Mouse (Mus musculus): Measurements from ENCODE around the gene Gpr87.
"Not testable (repeated sequence)": the region's sequence is repeated elsewhere in the genome, so short reads cannot be mapped to it uniquely, and the experiment has no call there.

Gpr87 gene

GRCm38 (mm10) chr3:59185662-59186061, 9.2 kb downstream of the Gpr87 start:
- no peak for DNase-seq

GRCm38 (mm10) chr3:59182129-59182528, 12.8 kb downstream of the Gpr87 start:
- no peak for DNase-seq

- DNase-seq, result no peak
These were observed 13.8 kb downstream of the Gpr87 start for GRCm38 (mm10) chr3:59181134-59181533.

- DNase-seq, result no peak
These were observed 18.0 kb downstream of the Gpr87 start for GRCm38 (mm10) chr3:59176871-59177270.

- peak; percentile 47 for DNase-seq
These were observed 19.7 kb downstream of the Gpr87 start for GRCm38 (mm10) chr3:59175234-59175633.

- no peak for DNase-seq
These were observed 20.3 kb downstream of the Gpr87 start for GRCm38 (mm10) chr3:59174426-59175154.

- no peak for DNase-seq
These were observed 24.8 kb downstream of the Gpr87 start for GRCm38 (mm10) chr3:59169921-59170627.

- no peak for DNase-seq
These were observed 25.7 kb downstream of the Gpr87 start for GRCm38 (mm10) chr3:59169215-59169614.

GRCm38 (mm10) chr3:59168476-59168875, 26.4 kb downstream of the Gpr87 start:
- DNase-seq, result no peak

- no peak for DNase-seq
These were observed 27.4 kb downstream of the Gpr87 start for GRCm38 (mm10) chr3:59167417-59168054.

- no peak for DNase-seq
These were observed 34.4 kb downstream of the Gpr87 start for GRCm38 (mm10) chr3:59160465-59160864.

GRCm38 (mm10) chr3:59157048-59157447, 37.9 kb downstream of the Gpr87 start:
- DNase-seq, result no peak

- DNase-seq, result no peak
These were observed 39.5 kb downstream of the Gpr87 start for GRCm38 (mm10) chr3:59155404-59155803.

GRCm38 (mm10) chr3:59154888-59155287, 40.0 kb downstream of the Gpr87 start:
- DNase-seq, result no peak

GRCm38 (mm10) chr3:59153424-59153823, 41.5 kb downstream of the Gpr87 start, which contains the start of gene P2ry14:
Gene P2ry14, minus strand, starts transcription at chr3:59153618.
- no peak for DNase-seq

- no peak for DNase-seq
These were observed 44.3 kb downstream of the Gpr87 start for GRCm38 (mm10) chr3:59150624-59151023.

- DNase-seq, result no peak
These were observed 45.3 kb downstream of the Gpr87 start for GRCm38 (mm10) chr3:59149646-59150045.

- no peak for DNase-seq
These were observed 49.7 kb downstream of the Gpr87 start for GRCm38 (mm10) chr3:59145194-59145593.

- DNase-seq, result no peak
These were observed 53.2 kb downstream of the Gpr87 start for GRCm38 (mm10) chr3:59141507-59142305.

GRCm38 (mm10) chr3:59140941-59141340, 54.0 kb downstream of the Gpr87 start:
- not testable (repeated sequence) for DNase-seq

GRCm38 (mm10) chr3:59140115-59140514, 54.8 kb downstream of the Gpr87 start:
- no peak for DNase-seq

- no peak for DNase-seq
These were observed 55.3 kb downstream of the Gpr87 start for GRCm38 (mm10) chr3:59139651-59140051.

- no peak for DNase-seq
These were observed 55.9 kb downstream of the Gpr87 start for GRCm38 (mm10) chr3:59138946-59139468.
